Mouse (Mus musculus) embryonic fibroblast, embryonic 13.5 days (primary cell): Measurements from ENCODE around the gene Lpcat2.

Source experiments
- CTCF ChIP-seq: IDR thresholded peaks from 2 replicates; pipeline ENCODE4 v1.5.1; 2011; ENCODE audit warnings: mild to moderate bottlenecking, control low read depth, low read length, moderate library complexity, borderline replicate concordance; ENCODE audit not compliant: insufficient read depth
- POLR2A ChIP-seq: IDR thresholded peaks from 2 replicates; pipeline ENCODE4 v1.6.1; 2011; ENCODE audit warnings: low read depth, mild to moderate bottlenecking, control low read depth, low read length, moderate library complexity

GRCm38 (mm10) chr8:92908448-92908847, 53.3 kb downstream of the Lpcat2 start:
- TF ChIP-seq CTCF (no peak), POLR2A (no peak)
